Mouse (Mus musculus): Measurements from ENCODE around the gene Tspan32. TPM values are rescaled to one million over a fixed set of nuclear protein-coding genes. Genes with fewer than 3 reads are reported as not detected.

Gene Tspan32
- 144 to 163 TPM (median 159 TPM) in 4 replicates for total RNA-seq (2023; ENCODE audit: inconsistent age)

DNA sequence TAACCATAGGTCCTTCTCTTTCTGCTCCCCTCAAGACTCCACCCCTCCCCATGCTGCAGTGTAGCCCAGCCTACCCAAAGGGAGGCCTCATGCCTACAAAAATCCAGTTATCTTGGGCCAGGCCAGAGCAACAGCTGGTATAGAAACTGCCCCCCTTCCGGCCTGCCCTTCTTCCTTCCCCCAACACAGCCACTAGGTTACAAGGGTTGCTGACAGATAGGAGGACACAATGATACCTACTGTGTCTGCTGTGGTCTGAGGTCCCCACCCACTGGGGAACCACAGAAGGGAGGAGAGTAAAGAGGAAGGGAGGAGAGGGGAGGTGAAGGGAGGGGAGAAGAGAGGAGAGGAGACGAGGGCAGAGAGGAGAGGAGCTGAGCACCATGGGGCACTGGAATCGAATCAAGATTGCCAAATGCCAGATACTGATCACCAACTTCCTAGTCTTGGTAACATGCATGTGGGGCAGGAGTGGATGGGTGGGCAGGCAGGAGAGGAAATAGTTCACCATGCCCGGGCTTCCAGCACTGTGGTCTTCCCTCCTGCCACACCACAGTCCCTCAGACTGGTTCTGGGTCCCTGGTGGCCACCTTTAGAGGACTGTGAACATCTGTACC, at the start of gene Tspan32:
TSS of gene Tspan32 (plus strand) at position 320 of the 617 bp plus-strand sequence.

DNA sequence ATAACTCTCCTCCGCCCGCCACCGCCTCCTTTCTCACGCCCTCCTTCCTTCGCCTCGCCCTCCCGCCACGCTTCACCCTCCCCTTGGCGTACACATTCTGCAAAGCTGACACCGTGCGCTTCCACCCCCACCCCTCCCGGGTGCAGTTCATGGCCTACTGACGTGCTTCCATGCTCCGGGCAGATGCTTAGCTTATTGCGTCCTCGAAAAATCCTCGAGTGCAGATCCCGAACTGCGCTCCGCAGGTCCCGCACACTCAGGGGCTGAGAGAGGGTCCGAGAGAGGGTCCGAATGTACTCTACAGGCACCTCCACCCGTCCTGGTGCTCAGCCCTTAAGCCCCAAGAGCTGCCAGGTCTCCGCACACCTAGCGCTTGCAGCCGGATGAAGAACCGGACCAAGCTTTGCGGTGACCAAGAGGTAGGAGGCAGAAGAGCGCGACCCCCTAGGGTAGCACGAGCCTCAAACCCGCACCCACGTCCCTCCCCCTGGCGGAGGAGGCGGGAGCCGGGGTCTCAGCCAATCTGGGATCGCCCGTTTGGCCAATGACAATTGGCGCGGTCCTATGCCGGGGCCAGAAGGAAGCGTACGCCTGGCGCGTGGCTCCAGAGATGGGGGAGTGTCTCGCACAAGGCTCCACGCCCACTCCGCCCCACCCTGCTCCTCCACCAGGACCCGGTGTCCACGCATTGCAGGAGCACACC, 35.9 kb upstream of the Tspan32 start, which contains the start of gene Ascl2:
TSS of gene Ascl2 (minus strand) at position 456 of the 703 bp plus-strand sequence.

DNA sequence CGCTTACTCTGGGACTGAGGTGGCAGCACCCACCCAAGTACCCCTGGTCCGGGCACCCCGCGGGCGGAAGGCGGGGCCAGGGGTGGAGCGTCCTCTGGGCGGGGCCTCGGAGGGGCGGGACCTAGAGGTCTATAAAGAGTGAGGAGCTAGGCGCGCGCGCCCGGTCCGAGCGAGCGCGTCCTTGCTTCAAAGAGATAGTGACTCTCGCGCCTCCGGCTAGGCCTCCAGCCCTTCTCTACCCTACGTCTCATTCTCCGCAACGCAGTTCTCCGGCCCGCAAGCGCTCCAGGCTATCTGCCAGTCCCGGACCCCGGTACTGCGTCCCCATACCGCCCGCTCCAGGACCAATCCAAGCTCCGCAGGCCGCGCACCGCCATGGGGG, 47.8 kb downstream of the Tspan32 start, which contains the start of gene Cd81:
TSS of gene Cd81 (plus strand) at position 114 of the 382 bp plus-strand sequence.

DNA sequence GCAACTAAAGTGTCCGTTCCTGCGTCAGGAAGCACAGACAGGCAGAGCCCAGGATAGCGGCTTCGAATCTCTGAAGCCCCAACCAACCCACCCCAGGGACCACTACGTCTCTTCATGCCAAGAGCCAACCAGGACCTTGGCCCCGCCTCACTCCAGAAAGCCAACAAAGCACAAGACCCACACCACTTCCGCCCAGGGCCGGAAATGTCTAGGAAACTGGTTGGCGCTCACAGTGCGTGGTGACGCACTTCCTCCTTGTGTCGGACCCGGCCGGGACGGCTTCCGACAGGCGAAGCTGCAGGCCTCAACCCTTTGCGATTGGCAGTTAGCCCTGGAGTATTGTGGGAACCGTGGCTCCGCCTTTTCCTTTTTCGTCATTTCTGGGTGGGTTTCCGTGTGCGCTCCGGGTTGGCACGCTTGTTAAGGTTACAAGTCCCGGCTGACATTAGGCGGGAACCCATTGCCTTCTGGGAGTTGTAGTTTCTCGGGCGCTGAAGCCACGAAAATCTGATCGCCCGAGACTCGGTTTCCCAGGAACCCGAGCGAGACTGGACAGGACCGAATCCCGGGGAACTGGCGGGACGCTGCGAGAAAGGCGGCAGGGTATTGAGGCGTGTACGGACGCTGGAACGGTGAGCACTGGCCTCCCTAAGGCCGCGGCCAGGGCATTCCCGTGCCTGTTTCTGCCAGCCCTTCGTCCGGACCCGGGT, 64.2 kb downstream of the Tspan32 start, which contains the start of gene Tssc4:
TSS of gene Tssc4 (plus strand) at position 368 of the 710 bp plus-strand sequence.

Other genes with a start within 250 kb of the Tspan32 start
- not detected in 4 replicates for gene Th, start 73.9 kb upstream of the Tspan32 start, total RNA-seq (2023; ENCODE audit: inconsistent age)
- gene Ascl2, start 35.8 kb upstream of the Tspan32 start, total RNA-seq (2023; ENCODE audit: inconsistent age) = not detected in 4 replicates
- 211 to 234 TPM (median 225 TPM) in 4 replicates for gene Cd81, start 47.7 kb downstream of the Tspan32 start, total RNA-seq (2023; ENCODE audit: inconsistent age)
- 14.9 to 21.9 TPM (median 18.4 TPM) in 4 replicates for gene Tssc4, start 64.2 kb downstream of the Tspan32 start, total RNA-seq (2023; ENCODE audit: inconsistent age)
- gene Trpm5, start 89.6 kb downstream of the Tspan32 start, total RNA-seq (2023; ENCODE audit: inconsistent age) = 1.8 to 2.6 TPM (median 2.3 TPM) in 4 replicates
- not detected in 4 replicates for gene Kcnq1, start 101.3 kb downstream of the Tspan32 start, total RNA-seq (2023; ENCODE audit: inconsistent age)

All from B cell, adult (primary cell).